Mouse (Mus musculus) bone marrow macrophage, adult 2 months (primary cell): ENCODE measurements around the gene Olfr411. TPM values are rescaled to one million over a fixed set of nuclear protein-coding genes. Genes with fewer than 3 reads are reported as not detected.

Experiments used
- H3K27ac ChIP-seq: 2 replicates; pipeline ENCODE4 v1.5.1; 2012; ENCODE audit warnings: low read depth, low read length; ENCODE audit not compliant: insufficient read depth
- H3K4me1 ChIP-seq: 2 replicates; pipeline ENCODE4 v1.6.1; 2012; ENCODE audit warnings: low read length; ENCODE audit not compliant: control insufficient read depth, insufficient read depth
- H3K4me3 ChIP-seq: 2 replicates; pipeline ENCODE4 v1.5.1; 2012; ENCODE audit warnings: mild to moderate bottlenecking, low read length, moderate library complexity; ENCODE audit not compliant: insufficient read depth
- CTCF ChIP-seq: IDR thresholded peaks from 2 replicates; pipeline ENCODE4 v1.5.1; 2012; ENCODE audit warnings: low read depth, mild to moderate bottlenecking, low read length, moderate library complexity
- POLR2A ChIP-seq: IDR thresholded peaks from 2 replicates; pipeline ENCODE4 v1.6.1; 2012; ENCODE audit warnings: mild to moderate bottlenecking, low read depth, low read length, borderline replicate concordance
- polyA plus RNA-seq: library from polyadenylated mRNA; stranded (reverse); fragments of >200 nt; gene quantifications from 2 replicates; pipeline ENCODE4 v1.2.4, GENCODE M21; 2012; ENCODE audit not compliant: missing spikeins, insufficient read depth, insufficient read length

Olfr411 gene
- polyA plus RNA-seq, 1 experiment: not detected

- no peak overlapping the region for H3K27ac ChIP-seq
- no peak overlapping the region for H3K4me3 ChIP-seq
- TF ChIP-seq POLR2A: no peak
- TF ChIP-seq CTCF: peak; percentile 87
Observed at GRCm38 (mm10) chr11:74371393-74372100, 19.1 kb upstream of the Olfr411 start.

GRCm38 (mm10) chr11:74361769-74362168 is 9.3 kb upstream of the Olfr411 start, which contains the start of gene Olfr412:
TSS of gene Olfr412 (plus strand) at chr11:74362069.
- H3K4me1 ChIP-seq: no peaks in the 10 kb centered on the region
- H3K27ac ChIP-seq: no peak within 1 kb of the TSS
- no peak within 1 kb of the TSS for H3K4me3 ChIP-seq
- no peak for TF ChIP-seq POLR2A
- no peak for TF ChIP-seq CTCF

More at GRCm38 (mm10) chr11:74371393-74372100, 19.1 kb upstream of the Olfr411 start:
- H3K4me1 ChIP-seq: no peaks in the 10 kb centered on the region

- no peak within 1 kb of the TSS for H3K27ac ChIP-seq
- H3K4me3 ChIP-seq: no peak within 1 kb of the TSS
- no peaks in the 10 kb centered on the region for H3K4me1 ChIP-seq
- no peak for TF ChIP-seq CTCF
- TF ChIP-seq POLR2A: no peak
Observed at GRCm38 (mm10) chr11:74337931-74338330, 14.5 kb downstream of the Olfr411 start, which contains the start of gene Olfr410. TSS of gene Olfr410 (minus strand) at chr11:74338031.

- no peak overlapping the region for H3K4me3 ChIP-seq
- no peaks in the 10 kb centered on the region for H3K4me1 ChIP-seq
- TF ChIP-seq CTCF (no peak), POLR2A (no peak)
Observed at GRCm38 (mm10) chr11:74328781-74329180, 23.7 kb downstream of the Olfr411 start.

GRCm38 (mm10) chr11:74326044-74326443 is 26.4 kb downstream of the Olfr411 start:
- H3K4me3 ChIP-seq: no peak overlapping the region
- no peak overlapping the region for H3K27ac ChIP-seq
- TF ChIP-seq POLR2A (no peak), CTCF (no peak)
- no peaks in the 10 kb centered on the region for H3K4me1 ChIP-seq

More at GRCm38 (mm10) chr11:74328781-74329180, 23.7 kb downstream of the Olfr411 start:
- no peak overlapping the region for H3K27ac ChIP-seq

Other genes starting within 250 kb of the Olfr411 start
- not detected in 2 replicates for gene Olfr401, start 238.9 kb downstream of the Olfr411 start, polyA plus RNA-seq
- not detected in 2 replicates for gene Olfr402, start 199.1 kb downstream of the Olfr411 start, polyA plus RNA-seq
- not detected in 2 replicates for gene Olfr403, start 166.4 kb downstream of the Olfr411 start, polyA plus RNA-seq
- not detected in 2 replicates for gene Olfr43, start 141.3 kb downstream of the Olfr411 start, polyA plus RNA-seq
- gene Olfr406, start 92.8 kb downstream of the Olfr411 start, polyA plus RNA-seq: not detected in 2 replicates
- not detected in 2 replicates for gene Olfr59, start 68.9 kb downstream of the Olfr411 start, polyA plus RNA-seq
- not detected in 2 replicates for gene Olfr410, start 14.6 kb downstream of the Olfr411 start, polyA plus RNA-seq
- gene Olfr412, start 9.4 kb upstream of the Olfr411 start, polyA plus RNA-seq: not detected in 2 replicates